Mouse (Mus musculus) CD4-positive naive resting alpha-beta T cell, adult 57 days (primary cell): ENCODE data around the gene Rpl10l. TPM values are rescaled to one million over a fixed set of nuclear protein-coding genes. Genes with fewer than 3 reads are reported as not detected.

ENCODE experiments used
- total RNA-seq: library from RNA; stranded (reverse); gene quantifications from one replicate; pipeline ENCODE4 v1.2.4, GENCODE M21; 2023

Rpl10l gene
- not detected for total RNA-seq

GRCm38 (mm10) chr12:66283991-66284622 is at the start of gene Rpl10l:
Rpl10l (minus strand) TSS chr12:66284401.

